Mouse (Mus musculus): Measurements from ENCODE around the gene Spsb1. TPM values are rescaled to one million over a fixed set of nuclear protein-coding genes. Genes with fewer than 3 reads are reported as not detected.

The Spsb1 gene
- polyA plus RNA-seq, 1 experiment from 2014 or later = 5.2 TPM

GRCm38 (mm10) chr4:149854301-149854708 is 100.5 kb downstream of the Spsb1 start:
- peak; percentile 94 for ATAC-seq (replicated peaks)
- H3K9me3 ChIP-seq = no peaks in the 10 kb centered on the region

GRCm38 (mm10) chr4:149853698-149854284 is 101.1 kb downstream of the Spsb1 start:
- 68% methylated on average over 4 of the region's 4 CpGs for WGBS
- H3K36me3 ChIP-seq (replicated peaks) = no peaks in the 10 kb centered on the region

More at GRCm38 (mm10) chr4:149854301-149854708, 100.5 kb downstream of the Spsb1 start:
- peak overlapping the region; percentile 64 for H3K27ac ChIP-seq
- peak overlapping the region; percentile 28 for H3K4me3 ChIP-seq
- no peaks in the 10 kb centered on the region for H3K36me3 ChIP-seq (replicated peaks)
- H3K9ac ChIP-seq = peak overlapping the region; percentile 17; the same call in 1 of the 2 replicates
- H3K27me3 ChIP-seq (replicated peaks) = no peaks in the 10 kb centered on the region
- H3K4me1 ChIP-seq = peaks cover 18% of the 10 kb centered on the region
- WGBS = 2% methylated on average over 21 of the region's 21 CpGs
- peak overlapping the region; percentile 52 for H3K4me2 ChIP-seq

GRCm38 (mm10) chr4:149851554-149851953 is 103.3 kb downstream of the Spsb1 start:
- Histone ChIP-seq H3K9ac (no peak overlapping the region), H3K27ac (no peak overlapping the region), H3K27me3 (replicated peaks) (no peaks in the 10 kb centered on the region), H3K9me3 (no peaks in the 10 kb centered on the region), H3K4me3 (no peak overlapping the region), H3K36me3 (replicated peaks) (no peaks in the 10 kb centered on the region), H3K4me2 (no peak overlapping the region), H3K4me1 (peaks cover 13% of the 10 kb centered on the region)
- WGBS = 81% methylated on average over 8 of the region's 8 CpGs
- ATAC-seq (replicated peaks) = no peak

More at GRCm38 (mm10) chr4:149853698-149854284, 101.1 kb downstream of the Spsb1 start:
- Histone ChIP-seq H3K4me1 (peaks cover 18% of the 10 kb centered on the region), H3K27me3 (replicated peaks) (no peaks in the 10 kb centered on the region), H3K27ac (peak overlapping the region; percentile 64; the same call in 1 of the 2 replicates), H3K9me3 (no peaks in the 10 kb centered on the region), H3K9ac (no peak overlapping the region), H3K4me3 (peak overlapping the region; percentile 28), H3K4me2 (peak overlapping the region; percentile 52)
- no peak for ATAC-seq (replicated peaks)

GRCm38 (mm10) chr4:149850674-149851073 is 104.2 kb downstream of the Spsb1 start:
- no peaks in the 10 kb centered on the region for H3K9me3 ChIP-seq
- ATAC-seq (replicated peaks) = no peak
- 66% methylated on average over 10 of the region's 10 CpGs for WGBS

GRCm38 (mm10) chr4:149850045-149850444 is 104.8 kb downstream of the Spsb1 start:
- 91% methylated on average over 7 of the region's 7 CpGs for WGBS
- no peaks in the 10 kb centered on the region for H3K36me3 ChIP-seq (replicated peaks)
- no peaks in the 10 kb centered on the region for H3K27me3 ChIP-seq (replicated peaks)
- no peak overlapping the region for H3K27ac ChIP-seq
- no peak overlapping the region for H3K9ac ChIP-seq
- no peak overlapping the region for H3K4me2 ChIP-seq
- H3K4me1 ChIP-seq = peaks cover 13% of the 10 kb centered on the region
- H3K9me3 ChIP-seq = no peaks in the 10 kb centered on the region
- H3K4me3 ChIP-seq = no peak overlapping the region
- no peak for ATAC-seq (replicated peaks)

More at GRCm38 (mm10) chr4:149850674-149851073, 104.2 kb downstream of the Spsb1 start:
- Histone ChIP-seq H3K27me3 (replicated peaks) (no peaks in the 10 kb centered on the region), H3K9ac (no peak overlapping the region), H3K4me1 (peaks cover 13% of the 10 kb centered on the region), H3K36me3 (replicated peaks) (no peaks in the 10 kb centered on the region), H3K27ac (no peak overlapping the region), H3K4me3 (no peak overlapping the region), H3K4me2 (no peak overlapping the region)

- no peaks in the 10 kb centered on the region for H3K27me3 ChIP-seq (replicated peaks)
- no peak overlapping the region for H3K4me3 ChIP-seq
- H3K9me3 ChIP-seq = no peaks in the 10 kb centered on the region
- no peak overlapping the region for H3K27ac ChIP-seq
- H3K36me3 ChIP-seq (replicated peaks) = no peaks in the 10 kb centered on the region
- H3K4me2 ChIP-seq = no peak overlapping the region
- WGBS = 88% methylated on average over 5 of the region's 5 CpGs
- H3K4me1 ChIP-seq = peaks cover 4% of the 10 kb centered on the region
- no peak for ATAC-seq (replicated peaks)
- no peak overlapping the region for H3K9ac ChIP-seq
These were observed 105.8 kb downstream of the Spsb1 start for GRCm38 (mm10) chr4:149849035-149849434.

- H3K36me3 ChIP-seq (replicated peaks) = no peaks in the 10 kb centered on the region
- H3K9ac ChIP-seq = no peak overlapping the region
- whole genome bisulfite sequencing = 86% methylated on average over 22 of the region's 22 CpGs
- no peak for ATAC-seq (replicated peaks)
- no peaks in the 10 kb centered on the region for H3K9me3 ChIP-seq
- no peaks in the 10 kb centered on the region for H3K4me1 ChIP-seq
- no peak overlapping the region for H3K4me2 ChIP-seq
- no peak overlapping the region for H3K4me3 ChIP-seq
- H3K27me3 ChIP-seq (replicated peaks) = no peaks in the 10 kb centered on the region
- no peak overlapping the region for H3K27ac ChIP-seq
These were observed 107.8 kb downstream of the Spsb1 start for GRCm38 (mm10) chr4:149846861-149847631.

Other genes starting within 250 kb of the Spsb1 start
- gene Tmem201, start 217.0 kb downstream of the Spsb1 start, polyA plus RNA-seq (2015; fragmentation: Nextera tagmentation; extraction: Ambion mirVana) = 51.1 and 51.4 TPM in 2 replicates
- 26.6 and 27.4 TPM in 2 replicates for gene Slc25a33, start 180.8 kb downstream of the Spsb1 start, polyA plus RNA-seq (2015; fragmentation: Nextera tagmentation; extraction: Ambion mirVana)
- gene H6pd, start 54.0 kb upstream of the Spsb1 start, polyA plus RNA-seq (2015; fragmentation: Nextera tagmentation; extraction: Ambion mirVana) = 2.5 and 3.1 TPM in 2 replicates
- 0.32 and 0.55 TPM in 2 replicates for gene Gpr157, start 132.3 kb upstream of the Spsb1 start, polyA plus RNA-seq (2015; fragmentation: Nextera tagmentation; extraction: Ambion mirVana)
- 1.6 and 2.9 TPM in 2 replicates for gene Slc2a5, start 164.2 kb upstream of the Spsb1 start, polyA plus RNA-seq (2015; fragmentation: Nextera tagmentation; extraction: Ambion mirVana)
- not detected in 2 replicates for gene Slc2a7, start 193.9 kb upstream of the Spsb1 start, polyA plus RNA-seq (2015; fragmentation: Nextera tagmentation; extraction: Ambion mirVana)
- gene Car6, start 246.3 kb upstream of the Spsb1 start, polyA plus RNA-seq (2015; fragmentation: Nextera tagmentation; extraction: Ambion mirVana) = not detected in 2 replicates